Mouse (Mus musculus): Measurements from ENCODE around the gene Gdf5.
A peak's percentile ranks its signal among the peaks of the same experiment; 100 is the strongest.

The Gdf5 gene

GRCm38 (mm10) chr2:155945124-155945523, at the start of gene Gdf5:
Gene Gdf5, minus strand, starts transcription at chr2:155945367.
- no peak for DNase-seq (ENCODE audit: low spot score)

- DNase-seq (ENCODE audit: low spot score), result peak; percentile 67
These were observed 46.7 kb upstream of the Gdf5 start for GRCm38 (mm10) chr2:155991863-155992321.

- no peak for DNase-seq (ENCODE audit: low spot score)
These were observed 46.0 kb upstream of the Gdf5 start for GRCm38 (mm10) chr2:155991151-155991550.

GRCm38 (mm10) chr2:155989085-155989484, 43.9 kb upstream of the Gdf5 start:
- no peak for DNase-seq (ENCODE audit: low spot score)

GRCm38 (mm10) chr2:155987131-155987530, 42.0 kb upstream of the Gdf5 start:
- no peak for DNase-seq (ENCODE audit: low spot score)

- DNase-seq (ENCODE audit: low spot score), result no peak
These were observed 40.6 kb upstream of the Gdf5 start for GRCm38 (mm10) chr2:155985776-155986175.

GRCm38 (mm10) chr2:155979328-155979991, 34.3 kb upstream of the Gdf5 start:
- no peak for DNase-seq (ENCODE audit: low spot score)

- DNase-seq (ENCODE audit: low spot score), result no peak
These were observed 29.0 kb upstream of the Gdf5 start for GRCm38 (mm10) chr2:155974087-155974731.

- no peak for DNase-seq (ENCODE audit: low spot score)
These were observed 28.2 kb upstream of the Gdf5 start for GRCm38 (mm10) chr2:155973348-155973747.

GRCm38 (mm10) chr2:155962991-155963390, 17.8 kb upstream of the Gdf5 start:
- no peak for DNase-seq (ENCODE audit: low spot score)

GRCm38 (mm10) chr2:155961862-155962261, 16.7 kb upstream of the Gdf5 start:
- no peak for DNase-seq (ENCODE audit: low spot score)

GRCm38 (mm10) chr2:155959981-155960380, 14.8 kb upstream of the Gdf5 start:
- DNase-seq (ENCODE audit: low spot score), result no peak

- DNase-seq (ENCODE audit: low spot score), result peak; percentile 92
These were observed 11.2 kb upstream of the Gdf5 start, which contains the start of gene Cep250 for GRCm38 (mm10) chr2:155956134-155957059. Gene Cep250, plus strand, starts transcription at chr2:155956458.

GRCm38 (mm10) chr2:155952006-155952405, 6.8 kb upstream of the Gdf5 start:
- DNase-seq (ENCODE audit: low spot score), result peak; percentile 73

- DNase-seq (ENCODE audit: low spot score), result no peak
These were observed 4.2 kb upstream of the Gdf5 start for GRCm38 (mm10) chr2:155949362-155949761.

- DNase-seq (ENCODE audit: low spot score), result no peak
These were observed 2.3 kb upstream of the Gdf5 start for GRCm38 (mm10) chr2:155947390-155948002.

GRCm38 (mm10) chr2:155946499-155946898, 1.3 kb upstream of the Gdf5 start:
- no peak for DNase-seq (ENCODE audit: low spot score)

GRCm38 (mm10) chr2:155946069-155946468, 902 bp upstream of the Gdf5 start:
- DNase-seq (ENCODE audit: low spot score), result peak; percentile 92

- DNase-seq (ENCODE audit: low spot score), result no peak
These were observed 413 bp upstream of the Gdf5 start for GRCm38 (mm10) chr2:155945580-155945979.

GRCm38 (mm10) chr2:155944685-155945084, 482 bp downstream of the Gdf5 start:
- DNase-seq (ENCODE audit: low spot score), result no peak

GRCm38 (mm10) chr2:155943463-155943862, 1.7 kb downstream of the Gdf5 start:
- peak; percentile 55 for DNase-seq (ENCODE audit: low spot score)

Data from testis, postnatal 10 days (tissue).